Mouse (Mus musculus) embryonic fibroblast, embryonic 13.5 days (primary cell): ENCODE results near the gene Caml.

Experiments used
- CTCF ChIP-seq: IDR thresholded peaks from 2 replicates; pipeline ENCODE4 v1.5.1; 2011; ENCODE audit warnings: mild to moderate bottlenecking, control low read depth, low read length, moderate library complexity, borderline replicate concordance; ENCODE audit not compliant: insufficient read depth
- POLR2A ChIP-seq: IDR thresholded peaks from 2 replicates; pipeline ENCODE4 v1.6.1; 2011; ENCODE audit warnings: low read depth, mild to moderate bottlenecking, control low read depth, low read length, moderate library complexity

DNA sequence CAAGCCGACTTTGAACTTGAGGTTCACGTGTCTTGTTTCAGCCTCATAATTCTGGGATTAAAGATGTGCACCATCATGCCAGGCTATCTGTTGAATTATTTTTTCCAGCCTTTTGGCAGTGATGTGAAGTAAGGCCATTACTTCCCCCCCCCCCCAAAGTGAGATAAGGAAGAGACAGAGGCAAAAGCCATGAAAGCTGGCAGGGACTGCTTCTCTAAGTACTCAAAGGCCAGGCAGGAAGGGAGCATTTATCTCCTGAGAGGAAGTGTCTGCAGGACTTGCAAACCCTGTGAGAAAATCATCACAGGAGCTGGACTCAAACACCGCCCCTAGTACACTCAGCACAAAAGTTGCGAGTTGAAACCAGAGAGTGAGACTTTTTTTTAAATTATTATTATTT lies 3.5 kb upstream of the Caml start:
- no peak for TF ChIP-seq POLR2A
- no peak for TF ChIP-seq CTCF
